Mouse (Mus musculus) heart, postnatal 0 days (tissue): Measurements from ENCODE around the gene Ptpn6. TPM values are rescaled to one million over a fixed set of nuclear protein-coding genes. Genes with fewer than 3 reads are reported as not detected.
A peak's percentile ranks its signal among the peaks of the same experiment; 100 is the strongest.

Source experiments
- ATAC-seq: fragments of 200-750 bp; cut with Nextera tagmentation; 2 replicates; pipeline ENCODE4 v1.8.0; 2017; ENCODE audit warnings: low read depth, moderate number of reproducible peaks, moderate library complexity; ENCODE audit not compliant: insufficient read depth
- DNase-seq: peaks from one replicate; pipeline ENCODE4 v3.0.0-alpha.2; 2016; ENCODE audit warnings: low spot score
- H3K27ac ChIP-seq: fragments of 300-500 bp; sonication (generic); 2 replicates; pipeline ENCODE4 v1.5.1; 2014; ENCODE audit warnings: low read depth, mild to moderate bottlenecking
- H3K27me3 ChIP-seq: fragments of 300-500 bp; sonication (generic); 2 replicates; pipeline ENCODE4 v1.6.1; 2014; ENCODE audit warnings: low read length, mixed read lengths; ENCODE audit not compliant: control insufficient read depth, insufficient read depth
- H3K36me3 ChIP-seq: fragments of 300-500 bp; sonication (generic); replicated peaks from 2 replicates; pipeline ENCODE4 v1.6.1; 2014; ENCODE audit warnings: low read length, mixed read lengths; ENCODE audit not compliant: control insufficient read depth, insufficient read depth
- H3K4me1 ChIP-seq: fragments of 300-500 bp; sonication (generic); 2 replicates; pipeline ENCODE4 v1.6.1; 2014; ENCODE audit warnings: antibody characterized with exemption; ENCODE audit not compliant: control insufficient read depth, insufficient read depth
- H3K4me2 ChIP-seq: fragments of 300-500 bp; sonication (generic); 2 replicates; pipeline ENCODE4 v1.6.1; 2014; ENCODE audit warnings: low read depth, mild to moderate bottlenecking, low read length, moderate library complexity
- H3K4me3 ChIP-seq: fragments of 300-500 bp; sonication (generic); 2 replicates; pipeline ENCODE4 v1.5.1; 2014; ENCODE audit warnings: low read depth, low read length
- H3K9ac ChIP-seq: fragments of 300-500 bp; sonication (generic); replicated peaks from 2 replicates; pipeline ENCODE4 v1.6.1; 2014; ENCODE audit warnings: low read depth, low read length, mixed read lengths
- H3K9me3 ChIP-seq: fragments of 300-500 bp; sonication (generic); replicated peaks from 2 replicates; pipeline ENCODE4 v1.6.1; 2016; ENCODE audit warnings: low read length; ENCODE audit not compliant: control insufficient read depth
- CTCF ChIP-seq: IDR thresholded peaks from 2 replicates; pipeline ENCODE4 v1.5.1; 2016; ENCODE audit warnings: antibody characterized with exemption, control low read depth, low read depth
- EP300 ChIP-seq: IDR thresholded peaks from 2 replicates; pipeline ENCODE4 v1.6.1; 2016; ENCODE audit warnings: antibody characterized with exemption, low read depth
- WGBS: fragments of 180-500 bp; shearing (Covaris S2); extraction: QIAGEN DNeasy Blood & Tissue Kit; methylation state at CpG from one replicate; pipeline ENCODE4 v1.1.7; 2014; 5-methylcytosine and 5-hydroxymethylcytosine counted together
- polyA plus RNA-seq: library from polyadenylated mRNA; unstranded; fragments of >200 nt; fragmentation: Nextera tagmentation; extraction: Ambion mirVana; gene quantifications from 2 replicates; pipeline ENCODE4 v1.2.1, GENCODE M21; 2015
- total RNA-seq: library from RNA; depleted of rRNA; stranded (reverse); fragments of >200 nt; gene quantifications from 2 replicates; pipeline ENCODE4 v1.2.3, GENCODE M21; 2014; ENCODE audit warnings: low replicate concordance

Gene Ptpn6
- total and polyA plus RNA-seq, 2 experiments from 2014 or later, result 4.5 to 6.3 TPM

DNA sequence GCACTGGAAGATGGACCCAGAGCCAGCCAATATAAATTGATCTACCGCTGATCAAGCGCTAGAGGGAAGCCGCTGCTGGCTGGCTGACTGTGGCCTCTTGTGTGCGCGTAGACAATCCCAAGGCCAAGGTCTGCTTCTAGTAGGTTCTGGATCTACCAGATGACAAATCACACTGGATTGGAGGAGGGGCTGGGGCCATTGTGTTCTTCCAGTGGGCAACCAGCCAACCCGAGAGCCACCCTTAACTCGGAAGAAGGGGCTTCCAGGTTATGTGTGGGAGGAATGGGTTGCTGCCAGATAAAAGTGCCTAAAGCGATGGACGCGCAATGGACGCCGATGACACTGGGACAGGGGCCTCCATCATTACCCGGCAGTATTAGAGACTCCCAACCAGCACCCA is 20.5 kb downstream of the Ptpn6 start:
- no peak for ATAC-seq
- Histone ChIP-seq H3K27ac (no peak overlapping the region), H3K36me3 (peaks cover 30% of the 10 kb centered on the region), H3K9ac (no peak overlapping the region), H3K4me2 (no peak overlapping the region), H3K4me3 (no peak overlapping the region), H3K4me1 (peaks cover 19% of the 10 kb centered on the region), H3K9me3 (no peaks in the 10 kb centered on the region), H3K27me3 (no peaks in the 10 kb centered on the region)
- DNase-seq, result no peak
- WGBS, result 75% methylated on average over 13 of the region's 13 CpGs
- TF ChIP-seq CTCF (no peak), EP300 (no peak)

DNA sequence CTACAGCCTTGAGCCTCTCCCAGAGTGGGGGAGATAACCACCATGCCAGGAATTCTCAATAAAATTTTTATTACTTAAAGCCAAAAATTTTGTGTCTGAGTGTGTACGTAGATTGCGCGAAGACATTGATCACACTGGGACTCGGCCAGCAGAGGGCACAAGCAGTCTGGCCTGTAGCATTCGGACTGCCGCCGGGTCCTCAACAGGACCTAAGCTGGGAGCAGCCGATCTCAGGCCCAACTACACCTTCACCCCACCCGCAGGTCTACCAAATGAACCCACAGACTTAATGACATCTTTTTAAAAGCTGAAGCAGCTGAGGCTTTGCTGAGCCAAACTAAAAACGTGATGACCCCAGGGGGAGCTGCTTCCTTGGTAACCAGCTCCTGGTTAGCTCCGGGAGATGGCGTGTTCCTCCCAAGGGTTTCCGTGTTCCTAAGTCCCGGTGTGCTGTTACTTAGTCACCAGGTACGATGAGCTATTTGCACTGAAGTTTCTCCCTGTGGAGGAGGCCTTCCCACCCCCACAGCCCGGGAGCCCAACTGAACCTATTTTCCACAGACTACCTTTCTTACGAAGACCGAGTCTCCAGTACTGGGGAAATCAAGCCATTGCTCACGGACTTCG is 21.5 kb downstream of the Ptpn6 start:
- DNase-seq, result no peak
- H3K4me2 ChIP-seq, result no peak overlapping the region
- no peaks in the 10 kb centered on the region for H3K9me3 ChIP-seq
- no peak overlapping the region for H3K4me3 ChIP-seq
- peaks cover 22% of the 10 kb centered on the region for H3K4me1 ChIP-seq
- no peaks in the 10 kb centered on the region for H3K27me3 ChIP-seq
- no peak for ATAC-seq
- H3K9ac ChIP-seq, result no peak overlapping the region
- WGBS, result 68% methylated on average over 20 of the region's 20 CpGs
- H3K36me3 ChIP-seq, result peaks cover 30% of the 10 kb centered on the region
- no peak overlapping the region for H3K27ac ChIP-seq
- TF ChIP-seq EP300 (no peak), CTCF (peak; percentile 63)

- H3K9ac ChIP-seq, result peak overlapping the region; percentile 93
- peak overlapping the region; percentile 96 for H3K4me2 ChIP-seq
- 9% methylated on average over 11 of the region's 11 CpGs for WGBS
- H3K36me3 ChIP-seq, result peaks cover 44% of the 10 kb centered on the region
- H3K27me3 ChIP-seq, result no peaks in the 10 kb centered on the region
- no peak for DNase-seq
- peaks cover 25% of the 10 kb centered on the region for H3K4me1 ChIP-seq
- no peak for ATAC-seq
- peak overlapping the region; percentile 91 for H3K27ac ChIP-seq
- TF ChIP-seq CTCF (no peak), EP300 (no peak)
- H3K4me3 ChIP-seq, result peak overlapping the region; percentile 90
- no peaks in the 10 kb centered on the region for H3K9me3 ChIP-seq
Observed at GRCm38 (mm10) chr6:124712918-124713317, 25.6 kb downstream of the Ptpn6 start.

- under 1% methylated on average over 74 of the region's 76 CpGs for WGBS
- ATAC-seq (peak; percentile 98), DNase-seq (peak; percentile 98)
- Histone ChIP-seq H3K27me3 (no peaks in the 10 kb centered on the region), H3K4me1 (peaks cover 25% of the 10 kb centered on the region), H3K27ac (peak within 1 kb of the TSS; percentile 91), H3K4me2 (peak within 1 kb of the TSS; percentile 96), H3K4me3 (peak within 1 kb of the TSS; percentile 90), H3K9me3 (no peaks in the 10 kb centered on the region), H3K9ac (peak within 1 kb of the TSS; percentile 93), H3K36me3 (peaks cover 51% of the 10 kb centered on the region)
- TF ChIP-seq CTCF, result no peak
- TF ChIP-seq EP300, result peak; percentile 81
Observed at GRCm38 (mm10) chr6:124711824-124712782, 26.4 kb downstream of the Ptpn6 start, which contains the start of the genes Emg1 and Phb2. Gene Emg1 (minus strand): TSS chr6:124712178. Gene Phb2 (plus strand): TSS chr6:124712336.

- H3K4me2 ChIP-seq, result no peak overlapping the region
- H3K4me1 ChIP-seq, result peaks cover 20% of the 10 kb centered on the region
- peaks cover 46% of the 10 kb centered on the region for H3K36me3 ChIP-seq
- 87% methylated on average over 10 of the region's 10 CpGs for WGBS
- H3K27ac ChIP-seq, result no peak overlapping the region
- H3K27me3 ChIP-seq, result no peaks in the 10 kb centered on the region
- DNase-seq, result no peak
- no peak for ATAC-seq
- H3K4me3 ChIP-seq, result no peak overlapping the region
- TF ChIP-seq EP300 (no peak), CTCF (no peak)
- H3K9me3 ChIP-seq, result no peaks in the 10 kb centered on the region
- no peak overlapping the region for H3K9ac ChIP-seq
Observed at GRCm38 (mm10) chr6:124708289-124708889, 30.1 kb downstream of the Ptpn6 start.
